Mouse (Mus musculus) liver, adult 2 months (tissue): ENCODE measurements around the gene Gm49027. TPM values are rescaled to one million over a fixed set of nuclear protein-coding genes. Genes with fewer than 3 reads are reported as not detected.
"Not testable (repeated sequence)": the region's sequence is repeated elsewhere in the genome, so short reads cannot be mapped to it uniquely, and the experiment has no call there.

Source experiments
- DNase-seq: peaks from one replicate; pipeline ENCODE4 v3.0.0-alpha.2; 2011; ENCODE audit warnings: low read depth, low spot score; ENCODE audit errors: extremely low read depth
- H3K27ac ChIP-seq: fragments of 200-500 bp; replicated peaks from 2 replicates; pipeline ENCODE4 v1.5.1; 2012; ENCODE audit warnings: low read depth, mild to moderate bottlenecking, control low read depth, inconsistent platforms, low read length; ENCODE audit not compliant: insufficient read depth
- H3K27me3 ChIP-seq: fragments of 200-500 bp; 2 replicates; pipeline ENCODE4 v1.6.1; 2012; ENCODE audit warnings: mild to moderate bottlenecking, moderate library complexity, low read length, inconsistent platforms; ENCODE audit not compliant: control insufficient read depth, insufficient read depth
- H3K36me3 ChIP-seq: fragments of 200-500 bp; 2 replicates; pipeline ENCODE4 v1.6.1; 2012; ENCODE audit warnings: low read length, inconsistent platforms; ENCODE audit not compliant: control insufficient read depth, insufficient read depth
- H3K4me1 ChIP-seq: fragments of 200-500 bp; 2 replicates; pipeline ENCODE4 v1.6.1; 2011; ENCODE audit warnings: low read length; ENCODE audit not compliant: control insufficient read depth, insufficient read depth
- H3K4me3 ChIP-seq: fragments of 200-500 bp; 2 replicates; pipeline ENCODE4 v1.5.1; 2011; ENCODE audit warnings: low read depth, mild to moderate bottlenecking, control low read depth, low read length, moderate library complexity; ENCODE audit not compliant: insufficient read depth
- H3K79me2 ChIP-seq: fragments of 200-500 bp; 2 replicates; pipeline ENCODE4 v1.6.1; 2012; ENCODE audit warnings: inconsistent platforms, mild to moderate bottlenecking, low read length, moderate library complexity; ENCODE audit not compliant: control insufficient read depth, insufficient read depth
- H3K9ac ChIP-seq: fragments of 200-500 bp; 2 replicates; pipeline ENCODE4 v1.6.1; 2012; ENCODE audit warnings: low read depth, mild to moderate bottlenecking, control low read depth, inconsistent platforms, low read length
- CTCF ChIP-seq: fragments of 200-500 bp; IDR thresholded peaks from 2 replicates; pipeline ENCODE4 v1.5.1; 2011; ENCODE audit warnings: low read depth, low read length, control low read depth
- POLR2A ChIP-seq: fragments of 200-500 bp; IDR thresholded peaks from 2 replicates; pipeline ENCODE4 v1.6.1; 2011; ENCODE audit warnings: low read length, control low read depth; ENCODE audit not compliant: insufficient read depth; ENCODE audit errors: extremely low read depth
- WGBS: fragments of 180-500 bp; shearing (Covaris S2); methylation state at CpG from one replicate; pipeline ENCODE4 v1.1.7; 2018; 5-methylcytosine and 5-hydroxymethylcytosine counted together
- polyA plus RNA-seq: library from polyadenylated mRNA; depleted of rRNA; stranded (reverse); fragments of >200 nt; gene quantifications from 2 replicates; pipeline ENCODE4 v1.2.3, GENCODE M21; 2012
- total RNA-seq: library from RNA; depleted of rRNA; stranded (reverse); fragments of >200 nt; gene quantifications from 2 replicates; pipeline ENCODE4 v1.2.3, GENCODE M21; 2014

Gene Gm49027
- total and polyA plus RNA-seq, 2 experiments, result 0.54 TPM; not detected in 1

GRCm38 (mm10) chr5:123512102-123512501 is 13.2 kb downstream of the Gm49027 start:
- H3K27ac ChIP-seq, result no peak overlapping the region
- H3K9ac ChIP-seq, result no peak overlapping the region
- 80% methylated on average over 3 of the region's 3 CpGs for WGBS

GRCm38 (mm10) chr5:123511426-123511825 is 13.9 kb downstream of the Gm49027 start:
- H3K27ac ChIP-seq, H3K9ac ChIP-seq, DNase-seq, H3K36me3 ChIP-seq, H3K27me3 ChIP-seq, H3K4me3 ChIP-seq, H3K4me1 ChIP-seq, H3K79me2 ChIP-seq: not testable (repeated sequence)
- WGBS, result 91% methylated on average over 3 of the region's 3 CpGs

More at GRCm38 (mm10) chr5:123512102-123512501, 13.2 kb downstream of the Gm49027 start:
- no peak for DNase-seq
- TF ChIP-seq CTCF, result no peak
- TF ChIP-seq POLR2A, result no peak
- peaks cover 3% of the 10 kb centered on the region; the same call in 1 of the 2 replicates for H3K4me1 ChIP-seq
- no peaks in the 10 kb centered on the region for H3K79me2 ChIP-seq
- no peak overlapping the region for H3K4me3 ChIP-seq
- H3K27me3 ChIP-seq, result peaks cover 8% of the 10 kb centered on the region; the same call in 1 of the 2 replicates
- peaks cover 9% of the 10 kb centered on the region for H3K36me3 ChIP-seq

GRCm38 (mm10) chr5:123510160-123510559 is 15.1 kb downstream of the Gm49027 start, which contains the start of gene B3gnt4:
Gene B3gnt4 (plus strand): TSS chr5:123510460.
- H3K4me3 ChIP-seq, result no peak within 1 kb of the TSS
- 83% methylated on average over 5 of the region's 5 CpGs for WGBS

GRCm38 (mm10) chr5:123508921-123509320 is 16.4 kb downstream of the Gm49027 start:
- Histone ChIP-seq H3K9ac (no peak overlapping the region), H3K4me3 (peak overlapping the region; percentile 50; the same call in 1 of the 2 replicates), H3K4me1 (peaks cover 3% of the 10 kb centered on the region; the same call in 1 of the 2 replicates), H3K36me3 (no peaks in the 10 kb centered on the region), H3K27ac (no peak overlapping the region), H3K79me2 (no peaks in the 10 kb centered on the region), H3K27me3 (peaks cover 8% of the 10 kb centered on the region; the same call in 1 of the 2 replicates)
- WGBS, result 15% methylated on average over 12 of the region's 12 CpGs
- TF ChIP-seq CTCF, result no peak
- no peak for TF ChIP-seq POLR2A
- no peak for DNase-seq

More at GRCm38 (mm10) chr5:123510160-123510559, 15.1 kb downstream of the Gm49027 start, which contains the start of gene B3gnt4:
- no peaks in the 10 kb centered on the region for H3K36me3 ChIP-seq
- H3K4me1 ChIP-seq, result peaks cover 3% of the 10 kb centered on the region; the same call in 1 of the 2 replicates
- H3K9ac ChIP-seq, result no peak within 1 kb of the TSS
- H3K27me3 ChIP-seq, result peaks cover 8% of the 10 kb centered on the region; the same call in 1 of the 2 replicates
- no peak for TF ChIP-seq POLR2A
- TF ChIP-seq CTCF, result no peak
- no peak for DNase-seq
- no peaks in the 10 kb centered on the region for H3K79me2 ChIP-seq
- no peak within 1 kb of the TSS for H3K27ac ChIP-seq

GRCm38 (mm10) chr5:123507936-123508723 is 17.2 kb downstream of the Gm49027 start:
- Histone ChIP-seq H3K79me2 (no peaks in the 10 kb centered on the region), H3K9ac (no peak overlapping the region), H3K27me3 (peaks cover 8% of the 10 kb centered on the region; the same call in 1 of the 2 replicates), H3K4me3 (peak overlapping the region; percentile 50; the same call in 1 of the 2 replicates), H3K4me1 (peaks cover 3% of the 10 kb centered on the region; the same call in 1 of the 2 replicates), H3K36me3 (no peaks in the 10 kb centered on the region), H3K27ac (no peak overlapping the region)
- DNase-seq, result peak; percentile 29
- whole genome bisulfite sequencing, result 3% methylated on average over 59 of the region's 59 CpGs
- TF ChIP-seq POLR2A, result no peak
- TF ChIP-seq CTCF, result no peak

GRCm38 (mm10) chr5:123501973-123502372 is 23.3 kb downstream of the Gm49027 start:
- DNase-seq, result no peak
- Histone ChIP-seq H3K27me3 (0 out of 2 replicates have a peak, but pooled peaks cover 3% of the 10 kb centered on the region), H3K9ac (no peak overlapping the region), H3K36me3 (no peaks in the 10 kb centered on the region), H3K4me3 (no peak overlapping the region), H3K79me2 (no peaks in the 10 kb centered on the region), H3K27ac (no peak overlapping the region), H3K4me1 (0 out of 2 replicates have a peak, but pooled peaks cover 4% of the 10 kb centered on the region)
- TF ChIP-seq POLR2A, result no peak
- no peak for TF ChIP-seq CTCF
- WGBS, result 49% methylated on average over 4 of the region's 4 CpGs
